Mouse (Mus musculus) liver, embryonic 14.5 days (tissue): ENCODE results near the gene Uvrag. TPM values are rescaled to one million over a fixed set of nuclear protein-coding genes. Genes with fewer than 3 reads are reported as not detected.
A peak's percentile ranks its signal among the peaks of the same experiment; 100 is the strongest.

Experiments used
- ATAC-seq: fragments of 200-750 bp; cut with Nextera tagmentation; 2 replicates; pipeline ENCODE4 v1.8.0; 2017; ENCODE audit warnings: moderate number of reproducible peaks, mild to moderate bottlenecking, moderate library complexity; ENCODE audit not compliant: insufficient read depth
- DNase-seq, 3 experiments: peaks; one replicate each; pipeline ENCODE4 v3.0.0-alpha.2; 2012 to 2013; ENCODE audit warnings: low read depth in 3 of 3, low spot score in 3 of 3
- H3K27ac ChIP-seq: fragments of 300-500 bp; sonication (generic); 2 replicates; pipeline ENCODE4 v1.5.1; 2014; ENCODE audit warnings: moderate library complexity, mild to moderate bottlenecking, control low read depth, inconsistent platforms
- H3K27me3 ChIP-seq: fragments of 300-500 bp; sonication (generic); 2 replicates; pipeline ENCODE4 v1.6.1; 2014; ENCODE audit warnings: mild to moderate bottlenecking, low read length, moderate library complexity; ENCODE audit not compliant: control insufficient read depth, insufficient read depth
- H3K36me3 ChIP-seq: fragments of 300-500 bp; sonication (generic); replicated peaks from 2 replicates; pipeline ENCODE4 v1.6.1; 2014; ENCODE audit warnings: low read depth; ENCODE audit not compliant: control insufficient read depth, insufficient read depth
- H3K4me1 ChIP-seq, 2 experiments: fragments of 200-500 bp in 1 of 2; fragments of 300-500 bp in 1 of 2; sonication (generic) in 1 of 2; replicated peaks; 2 replicates each; pipeline ENCODE4 v1.6.1; 2012 to 2014; ENCODE audit warnings: antibody characterized with exemption in 1 of 2, inconsistent platforms in 1 of 2, low read length in 1 of 2; ENCODE audit not compliant: control insufficient read depth in 2 of 2, insufficient read depth in 2 of 2
- H3K4me2 ChIP-seq: fragments of 300-500 bp; sonication (generic); 2 replicates; pipeline ENCODE4 v1.6.1; 2014; ENCODE audit warnings: low read depth, mild to moderate bottlenecking, control low read depth, moderate library complexity
- H3K4me3 ChIP-seq, 2 experiments: fragments of 200-500 bp in 1 of 2; fragments of 300-500 bp in 1 of 2; sonication (generic) in 1 of 2; 2 replicates each; pipeline ENCODE4 v1.5.1; 2012 to 2014; ENCODE audit warnings: low read depth in 2 of 2, low read length in 2 of 2, mild to moderate bottlenecking in 2 of 2, control low read depth in 1 of 2, inconsistent platforms in 1 of 2, moderate library complexity in 1 of 2; ENCODE audit not compliant: insufficient read depth in 1 of 2
- H3K9ac ChIP-seq: fragments of 300-500 bp; sonication (generic); replicated peaks from 2 replicates; pipeline ENCODE4 v1.6.1; 2014; ENCODE audit warnings: mild to moderate bottlenecking, control low read depth, moderate library complexity
- H3K9me3 ChIP-seq: fragments of 300-500 bp; sonication (generic); 2 replicates; pipeline ENCODE4 v1.6.1; 2016; ENCODE audit warnings: low read length, mixed read lengths; ENCODE audit not compliant: control insufficient read depth
- CTCF ChIP-seq: IDR thresholded peaks from 2 replicates; pipeline ENCODE4 v1.5.1; 2016; ENCODE audit warnings: antibody characterized with exemption, low read depth, control low read depth
- EP300 ChIP-seq: IDR thresholded peaks from 2 replicates; pipeline ENCODE4 v1.6.1; 2016; ENCODE audit warnings: antibody characterized with exemption, low read depth
- WGBS: fragments of 180-500 bp; shearing (Covaris S2); extraction: QIAGEN DNeasy Blood & Tissue Kit; methylation state at CpG from one replicate; pipeline ENCODE4 v1.1.7; 2014; ENCODE audit not compliant: insufficient replicate concordance; 5-methylcytosine and 5-hydroxymethylcytosine counted together
- polyA plus RNA-seq, 2 experiments: library from polyadenylated mRNA; depleted of rRNA in 1 of 2; stranded (reverse) in 1 of 2; unstranded in 1 of 2; fragments of >200 nt; fragmentation: Nextera tagmentation in 1 of 2; extraction: Ambion mirVana in 1 of 2; gene quantifications; 2 replicates each; pipeline versions ENCODE4 v1.2.1 to v1.2.3; 2012 to 2014

Gene Uvrag
- polyA plus RNA-seq, 2 experiments, result 3.9 to 5.7 TPM

DNA sequence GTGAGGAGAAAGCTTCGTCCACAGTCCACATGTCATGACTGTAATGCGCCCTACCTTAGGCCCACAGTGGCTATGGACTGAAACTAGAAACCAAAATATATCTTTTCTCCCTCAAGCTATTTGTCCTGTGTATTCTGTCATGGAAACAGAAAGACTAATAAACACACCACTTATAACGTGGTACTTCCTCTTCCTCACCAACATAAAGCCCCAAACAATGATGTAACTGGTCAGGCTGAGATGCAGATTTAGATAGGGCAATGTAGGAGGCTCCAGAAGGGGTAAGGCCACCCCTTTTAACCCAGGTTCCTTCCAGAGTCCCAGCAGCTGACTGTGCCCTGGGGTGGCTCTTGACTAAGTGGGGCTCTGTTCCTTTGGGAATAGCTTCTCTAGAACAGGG lies 91.0 kb downstream of the Uvrag start:
- Histone ChIP-seq H3K9ac (no peak overlapping the region), H3K27me3 (no peaks in the 10 kb centered on the region), H3K36me3 (no peaks in the 10 kb centered on the region), H3K9me3 (no peaks in the 10 kb centered on the region), H3K4me2 (no peak overlapping the region), H3K4me1 (no peaks in the 10 kb centered on the region), H3K27ac (no peak overlapping the region), H3K4me3 (no peak overlapping the region)
- ATAC-seq, result no peak
- DNase-seq, result peak in 1 of 3 experiments; percentile 16
- 59% methylated on average over 3 of the region's 3 CpGs for WGBS
- no peak for TF ChIP-seq EP300
- no peak for TF ChIP-seq CTCF

DNA sequence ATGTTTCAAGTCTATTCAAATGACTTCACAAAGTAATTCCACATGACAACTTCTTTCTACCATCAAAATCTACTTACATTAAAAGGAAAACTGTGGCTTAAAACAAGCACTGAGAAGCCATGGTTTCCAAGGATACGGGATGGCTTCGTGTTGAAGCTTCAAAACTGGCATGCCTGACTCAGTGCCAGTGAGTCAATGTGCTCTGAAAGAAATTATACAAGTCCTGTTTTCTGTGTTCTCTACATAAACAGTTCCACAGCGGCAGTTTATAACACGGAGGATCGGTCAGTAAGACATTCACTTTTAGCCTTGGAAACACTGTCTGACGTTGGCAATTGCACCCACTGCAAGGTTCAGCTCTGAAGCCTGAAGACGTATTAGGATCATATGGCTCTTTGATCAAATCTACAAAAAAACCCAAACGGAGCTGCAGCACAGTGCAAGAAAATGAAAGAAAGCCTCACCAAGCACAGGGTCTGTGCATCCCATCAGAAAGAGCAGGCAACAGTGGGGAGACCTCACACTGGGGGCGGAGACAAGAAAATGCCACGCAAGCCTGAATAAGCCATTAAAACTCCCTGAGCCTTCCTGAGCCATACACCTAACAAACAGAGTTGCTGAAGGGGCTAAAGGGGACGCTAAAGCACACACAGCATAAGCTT lies 94.3 kb downstream of the Uvrag start:
- TF ChIP-seq EP300 (no peak), CTCF (no peak)
- no peak overlapping the region for H3K9ac ChIP-seq
- H3K4me3 ChIP-seq, result no peak overlapping the region
- no peaks in the 10 kb centered on the region for H3K27me3 ChIP-seq
- H3K4me1 ChIP-seq, result no peaks in the 10 kb centered on the region
- H3K36me3 ChIP-seq, result no peaks in the 10 kb centered on the region
- no peak overlapping the region for H3K27ac ChIP-seq
- H3K4me2 ChIP-seq, result no peak overlapping the region
- DNase-seq (no peak), ATAC-seq (no peak)
- no peaks in the 10 kb centered on the region for H3K9me3 ChIP-seq
- 72% methylated on average over 11 of the region's 11 CpGs for WGBS

DNA sequence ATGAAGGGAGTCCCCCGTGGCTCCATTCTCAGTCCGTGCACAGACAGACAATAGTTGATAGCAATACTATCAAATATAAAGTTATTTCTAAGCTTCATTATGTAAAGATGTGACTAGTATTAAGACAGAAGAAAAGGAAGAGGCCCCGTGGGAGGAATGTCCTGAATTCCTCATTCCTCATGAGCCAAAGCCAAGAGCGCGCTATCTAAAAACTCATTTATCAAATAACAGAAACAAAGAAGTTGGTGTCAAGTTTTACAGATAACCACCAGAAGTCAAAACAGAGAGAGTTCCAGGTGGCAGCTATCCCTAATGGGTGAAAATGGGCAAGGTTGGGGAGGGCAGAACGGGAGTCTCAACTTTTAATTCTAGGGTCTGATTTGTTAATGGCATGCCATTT lies 95.4 kb downstream of the Uvrag start:
- H3K9me3 ChIP-seq, result no peaks in the 10 kb centered on the region
- H3K4me1 ChIP-seq, result no peaks in the 10 kb centered on the region
- no peak overlapping the region for H3K4me2 ChIP-seq
- ATAC-seq (no peak), DNase-seq (no peak)
- no peak overlapping the region for H3K4me3 ChIP-seq
- WGBS, result 75% methylated on average over 6 of the region's 6 CpGs
- no peak overlapping the region for H3K9ac ChIP-seq
- TF ChIP-seq CTCF (no peak), EP300 (no peak)
- H3K27me3 ChIP-seq, result no peaks in the 10 kb centered on the region
- no peaks in the 10 kb centered on the region for H3K36me3 ChIP-seq
- no peak overlapping the region for H3K27ac ChIP-seq

DNA sequence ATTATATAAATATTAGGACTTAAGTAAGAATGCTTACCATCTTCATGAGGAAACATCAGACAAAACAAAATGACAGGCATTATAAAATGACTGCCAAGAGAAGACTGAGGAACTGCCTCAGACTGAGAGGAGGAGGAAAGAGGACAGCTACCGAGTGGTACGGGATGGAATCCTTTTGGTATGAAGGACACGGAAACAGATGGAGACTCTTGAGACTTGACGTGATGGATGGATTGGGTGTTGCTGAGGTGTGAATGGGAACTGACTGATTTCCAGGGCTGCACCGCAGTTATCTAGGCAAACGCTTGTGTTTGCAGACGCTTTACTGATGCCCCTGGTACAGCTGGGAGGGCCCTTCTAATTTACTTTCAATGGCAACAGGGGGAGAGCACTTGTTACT lies 97.0 kb downstream of the Uvrag start:
- no peak overlapping the region for H3K27ac ChIP-seq
- 55% methylated on average over 7 of the region's 7 CpGs for WGBS
- TF ChIP-seq CTCF, result no peak
- no peak for TF ChIP-seq EP300
- H3K4me3 ChIP-seq, result no peak overlapping the region
- H3K9ac ChIP-seq, result no peak overlapping the region
- DNase-seq (no peak), ATAC-seq (no peak)
- no peaks in the 10 kb centered on the region for H3K4me1 ChIP-seq
- H3K27me3 ChIP-seq, result no peaks in the 10 kb centered on the region
- no peaks in the 10 kb centered on the region for H3K36me3 ChIP-seq
- no peak overlapping the region for H3K4me2 ChIP-seq
- H3K9me3 ChIP-seq, result no peaks in the 10 kb centered on the region

DNA sequence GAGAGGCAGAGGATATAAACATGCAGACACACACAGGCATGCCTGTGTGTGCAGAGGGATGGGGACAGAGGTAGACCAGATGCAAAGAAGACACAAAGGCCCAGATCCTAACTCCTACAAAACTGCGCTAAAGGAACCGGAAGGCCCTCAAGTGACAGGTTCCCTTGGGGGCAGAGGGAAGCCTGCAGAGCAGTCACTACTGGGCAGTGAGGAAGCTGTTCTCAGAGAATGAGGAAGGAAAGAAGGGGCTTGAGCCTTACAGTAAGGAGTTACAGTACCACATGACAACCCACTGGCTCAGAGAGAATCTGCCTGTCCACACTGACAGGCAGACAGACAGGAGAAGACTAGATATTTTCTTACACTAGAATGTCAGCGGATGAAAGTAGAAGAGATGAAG lies 97.6 kb downstream of the Uvrag start:
- Histone ChIP-seq H3K36me3 (no peaks in the 10 kb centered on the region), H3K27me3 (no peaks in the 10 kb centered on the region), H3K27ac (no peak overlapping the region), H3K9me3 (no peaks in the 10 kb centered on the region), H3K4me3 (no peak overlapping the region), H3K4me1 (no peaks in the 10 kb centered on the region), H3K4me2 (no peak overlapping the region), H3K9ac (no peak overlapping the region)
- 55% methylated on average over 3 of the region's 3 CpGs for WGBS
- TF ChIP-seq CTCF (no peak), EP300 (no peak)
- ATAC-seq (no peak), DNase-seq (no peak)
